Mouse (Mus musculus): Measurements from ENCODE around the gene Rbfox1. TPM values are rescaled to one million over a fixed set of nuclear protein-coding genes. Genes with fewer than 3 reads are reported as not detected.

Gene Rbfox1
- polyA plus RNA-seq, 1 experiment from 2014 or later: 4.5 TPM

DNA sequence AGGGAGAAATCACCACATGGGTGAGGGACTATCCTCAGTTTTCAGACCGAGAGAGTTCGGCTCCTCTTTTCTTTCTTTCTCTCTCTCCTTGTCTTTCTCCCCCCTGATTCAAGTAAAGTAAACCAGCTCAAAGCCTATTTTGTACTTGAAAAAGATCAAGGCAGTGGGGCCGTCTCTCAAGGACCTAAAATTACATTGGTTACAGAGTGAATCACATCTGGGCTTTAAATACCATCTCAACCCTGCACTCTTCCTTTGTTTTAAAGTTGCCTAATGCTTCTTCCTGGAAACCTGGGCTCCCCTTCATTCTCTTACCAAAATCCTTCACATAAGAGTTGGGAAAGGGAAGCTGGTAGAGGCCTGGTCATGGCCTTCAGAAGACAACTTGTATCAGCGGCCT lies 1267.2 kb downstream of the Rbfox1 start:
- no peak overlapping the region for H3K9ac ChIP-seq (ENCODE audit: low read length)
- H3K27me3 ChIP-seq (ENCODE audit: control insufficient read depth, insufficient read depth, low read length): no peaks in the 10 kb centered on the region
- H3K4me2 ChIP-seq (ENCODE audit: low read depth, low read length): no peak overlapping the region
- H3K4me1 ChIP-seq (ENCODE audit: control insufficient read depth, insufficient read depth, low read length): peaks cover 4% of the 10 kb centered on the region; the same call in 1 of the 2 replicates
- H3K9me3 ChIP-seq (replicated peaks; ENCODE audit: control insufficient read depth, low read length): no peaks in the 10 kb centered on the region
- H3K4me3 ChIP-seq (replicated peaks; ENCODE audit: low read length): no peak overlapping the region
- ATAC-seq (ENCODE audit: insufficient read depth, low FRiP score): no peak
- no peaks in the 10 kb centered on the region for H3K36me3 ChIP-seq (ENCODE audit: control insufficient read depth, insufficient read depth, low read length)
- WGBS: 76% methylated on average over 4 of the region's 4 CpGs
- no peak overlapping the region for H3K27ac ChIP-seq (ENCODE audit: low read length)

DNA sequence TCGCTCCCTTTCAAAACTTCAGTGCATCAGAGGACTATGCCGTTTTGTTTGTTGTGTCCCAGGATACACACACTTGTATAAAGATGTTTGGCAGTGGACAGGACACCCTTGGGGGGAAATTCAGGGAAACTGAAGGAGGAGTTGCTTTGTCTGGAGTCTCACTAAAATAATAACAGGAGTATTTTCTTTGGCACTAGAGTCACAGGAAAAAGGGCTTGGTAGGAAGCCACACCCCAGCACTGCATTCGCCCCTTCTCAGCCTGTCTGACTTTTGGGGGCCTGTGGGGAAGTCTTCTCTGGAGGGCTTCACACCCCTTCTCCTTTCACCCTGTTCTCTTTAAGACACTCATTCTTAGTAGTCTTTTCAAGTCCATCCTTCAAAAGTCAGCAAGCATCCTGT lies 1269.5 kb downstream of the Rbfox1 start:
- Histone ChIP-seq H3K27ac (ENCODE audit: low read length) (no peak overlapping the region), H3K4me1 (ENCODE audit: control insufficient read depth, insufficient read depth, low read length) (peaks cover 4% of the 10 kb centered on the region; the same call in 1 of the 2 replicates), H3K9ac (ENCODE audit: low read length) (no peak overlapping the region), H3K27me3 (ENCODE audit: control insufficient read depth, insufficient read depth, low read length) (no peaks in the 10 kb centered on the region), H3K9me3 (replicated peaks; ENCODE audit: control insufficient read depth, low read length) (no peaks in the 10 kb centered on the region), H3K4me2 (ENCODE audit: low read depth, low read length) (no peak overlapping the region), H3K4me3 (replicated peaks; ENCODE audit: low read length) (no peak overlapping the region), H3K36me3 (ENCODE audit: control insufficient read depth, insufficient read depth, low read length) (no peaks in the 10 kb centered on the region)
- WGBS: 67% methylated on average over 3 of the region's 3 CpGs
- no peak for ATAC-seq (ENCODE audit: insufficient read depth, low FRiP score)

DNA sequence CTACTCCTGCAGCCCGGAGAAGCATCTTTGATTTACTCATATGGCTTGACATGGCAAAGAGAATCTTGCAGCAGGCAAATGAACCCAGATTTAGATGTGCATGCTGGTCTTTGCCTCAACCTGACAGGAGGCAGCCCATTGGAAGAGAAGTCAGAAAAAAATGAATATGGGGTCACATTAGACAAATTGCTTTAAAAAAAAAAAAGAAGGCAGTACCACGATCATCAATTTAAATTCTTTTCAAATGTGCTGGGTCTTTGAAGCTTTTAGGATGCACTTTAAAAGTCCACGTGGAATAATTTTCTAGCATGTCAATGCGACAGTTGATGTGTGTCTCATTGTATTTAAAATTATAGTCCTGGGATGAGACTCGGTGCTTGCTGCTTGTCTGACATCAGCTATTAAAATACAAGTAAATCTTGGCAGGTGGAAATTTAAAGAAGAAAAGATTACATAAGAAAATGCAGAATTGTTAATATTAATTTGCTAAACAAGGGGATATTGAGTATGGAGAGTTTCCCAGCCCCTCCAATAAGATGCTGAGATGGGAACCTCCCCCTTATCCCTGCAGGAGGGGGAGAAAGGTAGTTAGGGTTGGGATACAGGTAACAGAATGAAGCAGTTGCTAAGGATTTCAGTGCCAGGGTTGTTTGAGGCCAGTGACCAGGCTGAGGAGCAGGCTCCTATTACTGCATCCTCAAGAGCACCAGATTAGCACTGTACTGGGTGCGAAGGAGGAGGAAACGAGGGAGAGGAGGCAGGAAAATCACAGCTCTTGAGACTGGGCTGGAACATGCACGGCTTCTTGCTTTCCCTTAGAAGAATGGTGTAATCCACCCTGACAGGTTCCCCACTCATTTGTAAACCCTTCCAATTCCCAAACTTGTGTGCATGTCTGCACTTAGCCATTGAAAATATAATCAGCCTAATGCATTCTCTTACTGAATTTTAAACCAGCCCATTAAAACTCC lies 1274.0 kb downstream of the Rbfox1 start:
- 61% methylated on average over 8 of the region's 8 CpGs for WGBS
- H3K4me3 ChIP-seq (replicated peaks; ENCODE audit: low read length): no peak overlapping the region
- no peak overlapping the region for H3K27ac ChIP-seq (ENCODE audit: low read length)
- H3K9ac ChIP-seq (ENCODE audit: low read length): no peak overlapping the region
- H3K27me3 ChIP-seq (ENCODE audit: control insufficient read depth, insufficient read depth, low read length): no peaks in the 10 kb centered on the region
- H3K36me3 ChIP-seq (ENCODE audit: control insufficient read depth, insufficient read depth, low read length): no peaks in the 10 kb centered on the region
- H3K9me3 ChIP-seq (replicated peaks; ENCODE audit: control insufficient read depth, low read length): no peaks in the 10 kb centered on the region
- H3K4me2 ChIP-seq (ENCODE audit: low read depth, low read length): no peak overlapping the region
- H3K4me1 ChIP-seq (ENCODE audit: control insufficient read depth, insufficient read depth, low read length): no peaks in the 10 kb centered on the region
- ATAC-seq (ENCODE audit: insufficient read depth, low FRiP score): no peak

DNA sequence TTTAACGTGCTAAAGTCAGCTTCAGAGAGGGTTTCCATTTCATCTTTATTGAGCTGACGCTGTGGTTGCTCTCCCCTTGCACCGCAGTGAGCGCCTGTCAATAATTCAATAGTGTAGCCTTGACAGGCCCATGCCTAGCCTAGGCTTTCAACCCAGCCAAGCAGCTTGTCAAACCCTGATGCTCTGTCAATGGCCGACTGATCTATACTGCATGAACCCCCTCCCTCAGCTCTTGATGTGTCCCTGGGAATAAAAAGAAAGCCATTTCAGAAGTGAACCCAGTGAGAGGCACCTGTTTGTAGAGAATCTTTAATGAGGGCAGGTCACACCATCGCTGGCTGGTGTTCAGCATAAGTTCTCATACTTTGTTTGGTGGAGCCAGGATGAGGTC lies 1274.7 kb downstream of the Rbfox1 start:
- WGBS: 71% methylated on average over 6 of the region's 6 CpGs

DNA sequence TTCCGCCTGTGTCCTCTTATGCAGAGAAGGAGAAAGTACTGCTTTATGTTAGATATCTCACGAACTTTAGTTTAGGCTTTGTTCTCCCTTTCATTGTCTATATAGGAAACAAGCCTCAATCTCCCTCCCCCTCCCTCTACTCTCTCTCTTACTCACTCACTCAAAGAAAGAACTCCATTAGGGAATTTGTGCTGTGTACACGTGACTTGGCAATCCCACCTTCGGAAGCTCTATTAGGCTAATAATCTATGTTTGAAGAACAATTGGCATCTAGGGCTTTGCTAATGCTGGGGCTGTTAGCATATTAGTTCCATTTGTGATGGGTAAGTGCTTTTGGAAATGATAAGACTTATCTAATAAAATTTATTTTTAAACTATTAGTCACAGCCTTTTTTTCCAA lies 1277.0 kb downstream of the Rbfox1 start:
- ATAC-seq (ENCODE audit: insufficient read depth, low FRiP score): no peak
- WGBS: 63% methylated on average over 4 of the region's 4 CpGs
- Histone ChIP-seq H3K27ac (ENCODE audit: low read length) (no peak overlapping the region), H3K9me3 (replicated peaks; ENCODE audit: control insufficient read depth, low read length) (no peaks in the 10 kb centered on the region), H3K9ac (ENCODE audit: low read length) (no peak overlapping the region), H3K36me3 (ENCODE audit: control insufficient read depth, insufficient read depth, low read length) (no peaks in the 10 kb centered on the region), H3K27me3 (ENCODE audit: control insufficient read depth, insufficient read depth, low read length) (no peaks in the 10 kb centered on the region), H3K4me1 (ENCODE audit: control insufficient read depth, insufficient read depth, low read length) (no peaks in the 10 kb centered on the region), H3K4me3 (replicated peaks; ENCODE audit: low read length) (no peak overlapping the region), H3K4me2 (ENCODE audit: low read depth, low read length) (no peak overlapping the region)

More for the DNA sequence above, 1274.7 kb downstream of the Rbfox1 start:
- Histone ChIP-seq H3K27ac (ENCODE audit: low read length) (no peak overlapping the region), H3K36me3 (ENCODE audit: control insufficient read depth, insufficient read depth, low read length) (no peaks in the 10 kb centered on the region), H3K4me1 (ENCODE audit: control insufficient read depth, insufficient read depth, low read length) (no peaks in the 10 kb centered on the region), H3K9me3 (replicated peaks; ENCODE audit: control insufficient read depth, low read length) (no peaks in the 10 kb centered on the region), H3K4me3 (replicated peaks; ENCODE audit: low read length) (no peak overlapping the region), H3K27me3 (ENCODE audit: control insufficient read depth, insufficient read depth, low read length) (no peaks in the 10 kb centered on the region), H3K4me2 (ENCODE audit: low read depth, low read length) (no peak overlapping the region), H3K9ac (ENCODE audit: low read length) (no peak overlapping the region)
- ATAC-seq (ENCODE audit: insufficient read depth, low FRiP score): no peak

DNA sequence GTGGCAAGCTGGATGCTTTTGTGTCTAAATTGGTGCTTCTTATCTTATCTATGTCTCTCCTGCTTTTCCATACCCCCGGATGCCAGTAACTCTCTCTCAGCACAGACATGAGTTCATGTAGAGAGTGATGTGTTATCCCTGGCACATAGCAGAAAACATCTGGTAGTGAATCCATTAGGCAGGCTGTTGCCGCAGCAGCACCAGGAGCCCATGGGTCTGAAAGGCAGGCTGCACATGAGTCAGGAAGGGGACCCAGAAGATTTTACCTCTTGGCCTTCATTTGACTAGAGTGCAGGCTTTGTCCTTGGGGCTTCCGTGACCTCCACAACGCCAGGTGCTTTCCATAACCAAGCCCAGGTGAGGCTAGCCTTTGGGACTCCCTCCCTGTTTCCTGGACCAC lies 1278.5 kb downstream of the Rbfox1 start:
- 71% methylated on average over 4 of the region's 4 CpGs for WGBS

DNA sequence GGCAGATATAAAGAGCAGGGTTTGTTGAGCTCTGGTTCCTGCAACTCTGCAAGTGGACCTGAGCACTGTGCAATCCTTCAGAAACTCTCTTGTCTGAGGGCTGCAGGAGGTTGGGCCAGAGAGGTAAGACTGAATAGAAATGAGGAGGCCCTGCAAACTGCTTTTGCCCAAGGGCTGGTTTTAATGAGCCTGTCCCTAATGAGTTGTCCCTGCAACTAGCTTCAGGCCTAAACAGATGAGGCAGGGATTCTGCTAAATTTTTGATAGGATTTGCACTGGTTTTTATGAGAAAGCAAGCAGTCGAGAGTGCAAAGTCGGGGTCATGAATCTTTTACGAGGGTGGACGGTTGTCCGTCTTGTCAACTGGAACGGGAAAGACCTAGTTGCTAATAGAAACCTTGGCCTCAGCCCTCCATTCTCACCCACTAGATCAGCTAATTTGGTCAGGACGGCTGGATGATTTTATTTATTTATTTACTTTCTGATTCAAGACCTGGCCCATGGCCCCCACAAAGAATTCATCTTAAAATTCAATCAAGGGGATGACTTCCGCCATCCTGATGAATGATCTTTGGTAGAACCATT lies 1279.1 kb downstream of the Rbfox1 start:
- no peaks in the 10 kb centered on the region for H3K4me1 ChIP-seq (ENCODE audit: control insufficient read depth, insufficient read depth, low read length)
- no peak overlapping the region for H3K27ac ChIP-seq (ENCODE audit: low read length)
- no peak overlapping the region for H3K4me2 ChIP-seq (ENCODE audit: low read depth, low read length)
- no peak for ATAC-seq (ENCODE audit: insufficient read depth, low FRiP score)
- H3K27me3 ChIP-seq (ENCODE audit: control insufficient read depth, insufficient read depth, low read length): no peaks in the 10 kb centered on the region
- no peaks in the 10 kb centered on the region for H3K9me3 ChIP-seq (replicated peaks; ENCODE audit: control insufficient read depth, low read length)
- WGBS: 83% methylated on average over 8 of the region's 8 CpGs
- no peaks in the 10 kb centered on the region for H3K36me3 ChIP-seq (ENCODE audit: control insufficient read depth, insufficient read depth, low read length)
- no peak overlapping the region for H3K9ac ChIP-seq (ENCODE audit: low read length)
- H3K4me3 ChIP-seq (replicated peaks; ENCODE audit: low read length): no peak overlapping the region

More for the DNA sequence above, 1278.5 kb downstream of the Rbfox1 start:
- Histone ChIP-seq H3K9ac (ENCODE audit: low read length) (no peak overlapping the region), H3K4me1 (ENCODE audit: control insufficient read depth, insufficient read depth, low read length) (no peaks in the 10 kb centered on the region), H3K4me3 (replicated peaks; ENCODE audit: low read length) (no peak overlapping the region), H3K4me2 (ENCODE audit: low read depth, low read length) (no peak overlapping the region), H3K27me3 (ENCODE audit: control insufficient read depth, insufficient read depth, low read length) (no peaks in the 10 kb centered on the region), H3K27ac (ENCODE audit: low read length) (no peak overlapping the region), H3K36me3 (ENCODE audit: control insufficient read depth, insufficient read depth, low read length) (no peaks in the 10 kb centered on the region), H3K9me3 (replicated peaks; ENCODE audit: control insufficient read depth, low read length) (no peaks in the 10 kb centered on the region)
- no peak; the same call in 1 of the 2 replicates for ATAC-seq (ENCODE audit: insufficient read depth, low FRiP score)

DNA sequence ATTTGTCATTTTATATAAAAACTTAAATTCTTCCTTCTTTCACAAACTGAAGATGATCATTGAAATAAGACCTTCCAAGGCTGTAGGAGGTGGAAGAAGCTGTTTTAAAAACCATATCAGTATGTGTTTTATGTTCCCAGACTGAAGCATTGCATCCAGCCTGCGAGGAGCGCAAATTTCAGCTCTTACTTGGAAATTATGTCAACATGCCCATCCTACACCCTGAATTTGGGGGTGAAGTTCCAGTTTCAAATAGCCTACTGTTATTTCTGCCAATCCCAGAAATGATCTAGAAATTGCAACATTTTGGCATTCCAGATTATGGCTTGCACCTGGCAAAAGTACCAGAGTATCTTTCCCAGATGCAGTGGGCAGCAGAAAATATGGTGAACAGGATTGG lies 1290.8 kb downstream of the Rbfox1 start:
- Histone ChIP-seq H3K36me3 (ENCODE audit: control insufficient read depth, insufficient read depth, low read length) (no peaks in the 10 kb centered on the region), H3K27me3 (ENCODE audit: control insufficient read depth, insufficient read depth, low read length) (no peaks in the 10 kb centered on the region), H3K9ac (ENCODE audit: low read length) (no peak overlapping the region), H3K4me1 (ENCODE audit: control insufficient read depth, insufficient read depth, low read length) (no peaks in the 10 kb centered on the region), H3K9me3 (replicated peaks; ENCODE audit: control insufficient read depth, low read length) (no peaks in the 10 kb centered on the region), H3K27ac (ENCODE audit: low read length) (no peak overlapping the region), H3K4me2 (ENCODE audit: low read depth, low read length) (no peak overlapping the region), H3K4me3 (replicated peaks; ENCODE audit: low read length) (no peak overlapping the region)
- WGBS: 86% methylated on average over 2 of the region's 2 CpGs
- ATAC-seq (ENCODE audit: insufficient read depth, low FRiP score): no peak

DNA sequence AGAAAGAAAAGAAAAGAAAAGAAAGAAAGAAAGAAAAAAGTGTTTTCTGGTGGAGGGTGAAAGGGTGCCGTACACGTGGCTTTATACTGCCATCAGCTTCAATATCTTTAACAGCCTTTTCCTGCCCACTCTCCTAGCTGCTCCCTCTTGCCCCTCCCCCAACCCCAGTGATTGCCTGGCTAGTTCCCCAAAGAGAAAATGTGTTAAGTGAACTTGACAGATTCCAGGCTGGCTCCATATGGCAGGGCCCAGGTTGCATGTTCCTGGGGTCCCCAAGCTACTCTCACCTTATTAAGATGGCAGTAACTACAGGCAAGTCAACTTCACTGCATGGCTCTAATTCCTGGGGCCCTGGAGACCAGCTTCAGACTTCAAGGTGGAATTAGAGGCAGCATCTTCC lies 1302.6 kb downstream of the Rbfox1 start:
- no peak overlapping the region for H3K9ac ChIP-seq (ENCODE audit: low read length)
- H3K27me3 ChIP-seq (ENCODE audit: control insufficient read depth, insufficient read depth, low read length): no peaks in the 10 kb centered on the region
- 51% methylated on average over 2 of the region's 2 CpGs for WGBS
- H3K4me2 ChIP-seq (ENCODE audit: low read depth, low read length): no peak overlapping the region
- no peaks in the 10 kb centered on the region for H3K4me1 ChIP-seq (ENCODE audit: control insufficient read depth, insufficient read depth, low read length)
- H3K36me3 ChIP-seq (ENCODE audit: control insufficient read depth, insufficient read depth, low read length): no peaks in the 10 kb centered on the region
- no peaks in the 10 kb centered on the region for H3K9me3 ChIP-seq (replicated peaks; ENCODE audit: control insufficient read depth, low read length)
- H3K4me3 ChIP-seq (replicated peaks; ENCODE audit: low read length): no peak overlapping the region
- ATAC-seq (ENCODE audit: insufficient read depth, low FRiP score): no peak
- no peak overlapping the region for H3K27ac ChIP-seq (ENCODE audit: low read length)

All from stomach, embryonic 16.5 days (tissue).